Mouse (Mus musculus) G1E (cell line): ENCODE data around the gene Ubtf.

Source experiments
- CTCF ChIP-seq: IDR thresholded peaks from 2 replicates; pipeline ENCODE4 v1.5.1; 2012; ENCODE audit warnings: low read depth, low read length, inconsistent platforms, mixed read lengths
- GATA1 ChIP-seq: IDR thresholded peaks from 2 replicates; pipeline ENCODE4 v1.6.1; 2012; ENCODE audit warnings: borderline replicate concordance, low read length, inconsistent platforms, mixed read lengths

- no peak for TF ChIP-seq CTCF
- TF ChIP-seq GATA1 = no peak
Observed at GRCm38 (mm10) chr11:102334010-102334409, 14.5 kb upstream of the Ubtf start.
